Mouse (Mus musculus): ENCODE data around the gene Fkbp15. TPM values are rescaled to one million over a fixed set of nuclear protein-coding genes. Genes with fewer than 3 reads are reported as not detected.

The Fkbp15 gene
- total and polyA plus RNA-seq, 2 experiments from 2014 or later, result 19.1 to 43.3 TPM

DNA sequence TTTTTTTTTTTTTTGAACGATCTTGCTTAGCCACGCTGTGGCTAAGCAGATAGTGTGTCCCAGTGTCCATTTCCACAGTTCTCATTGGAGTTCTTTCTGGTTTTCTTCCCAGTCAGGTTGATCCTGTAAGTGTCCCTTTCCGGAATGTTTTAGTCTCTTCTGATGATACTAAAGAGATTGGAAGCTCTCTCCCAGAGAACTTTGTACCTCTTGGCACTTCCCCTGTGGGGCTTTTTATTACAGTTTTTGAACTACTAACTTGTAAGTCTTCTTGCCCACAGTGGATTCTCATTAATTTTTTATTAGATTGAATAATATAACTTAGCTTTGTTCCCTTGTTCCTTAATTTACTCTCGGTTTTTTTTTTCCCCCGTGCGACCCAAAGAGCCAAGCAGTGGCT is 1.2 kb upstream of the Fkbp15 start:
- DNase-seq, result no peak
- no peak for ATAC-seq
- Histone ChIP-seq H3K4me3 (ENCODE audit: low read depth, low read length) (peak overlapping the region; percentile 83), H3K4me1 (ENCODE audit: insufficient read depth) (peaks cover 13% of the 10 kb centered on the region; the same call in 1 of the 2 replicates), H3K4me2 (ENCODE audit: low read depth) (peak overlapping the region; percentile 84), H3K9me3 (ENCODE audit: low read length) (no peaks in the 10 kb centered on the region), H3K27me3 (ENCODE audit: insufficient read depth, low read length) (no peaks in the 10 kb centered on the region), H3K9ac (peak overlapping the region; percentile 77), H3K27ac (ENCODE audit: low read depth, low read length) (no peak overlapping the region), H3K36me3 (ENCODE audit: insufficient read depth) (no peaks in the 10 kb centered on the region)
- no peak for TF ChIP-seq CTCF (IDR thresholded peaks at IDR 0.05; ENCODE audit: low read depth)
- WGBS, result 42% methylated on average over 6 of the region's 6 CpGs

DNA sequence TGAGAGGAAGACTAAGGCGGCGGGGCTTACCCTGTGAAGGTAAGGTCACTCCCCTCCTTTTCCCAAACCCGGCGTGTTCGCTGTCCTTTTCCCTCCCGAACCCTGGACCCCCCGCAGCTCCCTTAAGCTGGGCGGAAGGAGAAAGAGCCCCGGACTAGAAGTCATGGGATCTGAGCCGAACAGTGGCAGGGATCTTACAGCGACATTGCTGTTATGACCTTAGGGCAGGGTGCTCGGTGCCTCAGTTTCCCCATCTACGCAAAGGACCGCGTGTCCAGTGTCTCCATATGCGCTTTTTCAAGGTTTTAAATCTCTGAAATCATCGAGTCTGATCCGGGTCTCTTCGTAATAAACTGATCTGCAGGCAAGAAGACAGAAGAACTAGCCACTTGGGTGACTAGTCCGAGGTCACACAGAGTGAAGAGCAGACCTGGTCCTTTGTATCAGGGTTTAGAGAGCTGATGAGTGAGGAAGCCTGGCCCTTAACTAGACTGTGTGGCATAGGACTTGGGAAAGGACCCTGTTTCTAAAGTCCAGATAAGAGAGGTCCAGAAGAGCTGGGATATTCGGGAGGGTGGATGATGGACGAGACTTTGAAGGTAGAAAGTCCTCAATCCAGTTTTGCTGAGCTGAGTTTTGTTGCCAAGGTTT is 582 bp upstream of the Fkbp15 start:
- no peak; the same call in 1 of the 2 replicates for ATAC-seq
- Histone ChIP-seq H3K4me1 (ENCODE audit: insufficient read depth) (peaks cover 13% of the 10 kb centered on the region; the same call in 1 of the 2 replicates), H3K27ac (ENCODE audit: low read depth, low read length) (peak overlapping the region; percentile 62; the same call in 1 of the 2 replicates), H3K4me2 (ENCODE audit: low read depth) (peak overlapping the region; percentile 84), H3K27me3 (ENCODE audit: insufficient read depth, low read length) (no peaks in the 10 kb centered on the region), H3K36me3 (ENCODE audit: insufficient read depth) (no peaks in the 10 kb centered on the region), H3K4me3 (ENCODE audit: low read depth, low read length) (peak overlapping the region; percentile 83), H3K9ac (peak overlapping the region; percentile 77), H3K9me3 (ENCODE audit: low read length) (no peaks in the 10 kb centered on the region)
- TF ChIP-seq CTCF (IDR thresholded peaks at IDR 0.05; ENCODE audit: low read depth), result no peak
- no peak for DNase-seq
- WGBS, result under 1% methylated on average over 22 of the region's 22 CpGs

DNA sequence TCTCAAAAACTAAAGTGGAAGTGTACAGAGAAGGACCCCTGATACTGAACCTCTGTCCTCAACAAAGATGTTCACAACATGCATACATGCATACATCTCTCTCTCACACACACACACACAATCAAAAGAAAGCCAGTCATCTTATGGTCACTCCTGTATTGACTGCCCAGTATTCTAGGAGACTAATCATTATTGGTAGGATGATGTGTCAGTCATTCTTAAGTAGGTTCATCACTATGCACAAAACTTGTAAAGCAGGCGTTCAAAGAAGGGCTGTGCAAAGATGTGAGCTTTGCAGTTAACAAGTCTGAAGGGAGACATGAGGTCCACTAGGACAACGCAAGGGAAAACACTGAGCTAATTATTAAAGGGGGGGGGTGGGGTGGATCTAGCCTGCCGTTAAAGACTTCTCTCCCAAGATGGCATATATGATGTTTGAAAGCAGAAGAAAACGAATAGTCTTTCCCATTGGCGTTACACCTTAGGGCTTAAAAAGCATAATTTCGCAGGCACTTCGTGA is 1.0 kb downstream of the Fkbp15 start:
- Histone ChIP-seq H3K4me1 (ENCODE audit: insufficient read depth) (peaks cover 13% of the 10 kb centered on the region; the same call in 1 of the 2 replicates), H3K36me3 (ENCODE audit: insufficient read depth) (no peaks in the 10 kb centered on the region), H3K9ac (peak overlapping the region; percentile 77), H3K4me3 (ENCODE audit: low read depth, low read length) (peak overlapping the region; percentile 83), H3K4me2 (ENCODE audit: low read depth) (peak overlapping the region; percentile 84), H3K27me3 (ENCODE audit: insufficient read depth, low read length) (no peaks in the 10 kb centered on the region), H3K9me3 (ENCODE audit: low read length) (no peaks in the 10 kb centered on the region), H3K27ac (ENCODE audit: low read depth, low read length) (peak overlapping the region; percentile 88)
- DNase-seq (no peak), ATAC-seq (no peak)
- 51% methylated on average over 7 of the region's 7 CpGs for WGBS
- no peak for TF ChIP-seq CTCF (IDR thresholded peaks at IDR 0.05; ENCODE audit: low read depth)

DNA sequence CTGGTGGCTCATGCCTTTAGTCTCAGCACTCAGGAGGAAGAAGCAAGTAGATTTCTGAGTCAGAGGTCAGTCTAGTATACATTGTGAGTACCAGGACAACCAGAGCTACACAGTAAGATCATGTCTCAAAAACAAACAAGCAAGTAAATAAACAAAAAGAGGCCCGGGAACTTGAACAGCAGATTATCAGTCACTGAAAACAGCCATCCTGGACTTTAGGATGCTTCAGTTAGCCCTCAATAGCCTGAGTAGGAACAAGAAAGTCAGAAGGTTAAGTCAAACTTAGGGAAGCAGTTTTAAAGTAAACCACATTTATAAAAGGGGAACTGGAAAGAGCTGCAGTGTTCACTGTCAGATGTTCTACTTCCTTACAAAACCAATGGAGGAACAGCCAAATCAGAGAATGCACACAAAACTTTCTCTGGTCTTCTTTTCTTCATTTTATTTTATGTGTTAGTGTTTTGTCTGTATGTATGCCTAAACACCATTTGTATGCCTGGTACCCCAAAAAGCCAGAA is 2.7 kb downstream of the Fkbp15 start:
- peaks cover 13% of the 10 kb centered on the region; the same call in 1 of the 2 replicates for H3K4me1 ChIP-seq (ENCODE audit: insufficient read depth)
- no peak for TF ChIP-seq CTCF (IDR thresholded peaks at IDR 0.05; ENCODE audit: low read depth)
- no peak overlapping the region for H3K4me2 ChIP-seq (ENCODE audit: low read depth)
- ATAC-seq (no peak), DNase-seq (no peak)
- 91% methylated on average over 1 of the region's 1 CpGs for WGBS
- H3K4me3 ChIP-seq (ENCODE audit: low read depth, low read length), result no peak overlapping the region
- H3K27ac ChIP-seq (ENCODE audit: low read depth, low read length), result no peak overlapping the region
- no peaks in the 10 kb centered on the region for H3K36me3 ChIP-seq (ENCODE audit: insufficient read depth)
- no peak overlapping the region for H3K9ac ChIP-seq
- H3K27me3 ChIP-seq (ENCODE audit: insufficient read depth, low read length), result no peaks in the 10 kb centered on the region
- no peaks in the 10 kb centered on the region for H3K9me3 ChIP-seq (ENCODE audit: low read length)

DNA sequence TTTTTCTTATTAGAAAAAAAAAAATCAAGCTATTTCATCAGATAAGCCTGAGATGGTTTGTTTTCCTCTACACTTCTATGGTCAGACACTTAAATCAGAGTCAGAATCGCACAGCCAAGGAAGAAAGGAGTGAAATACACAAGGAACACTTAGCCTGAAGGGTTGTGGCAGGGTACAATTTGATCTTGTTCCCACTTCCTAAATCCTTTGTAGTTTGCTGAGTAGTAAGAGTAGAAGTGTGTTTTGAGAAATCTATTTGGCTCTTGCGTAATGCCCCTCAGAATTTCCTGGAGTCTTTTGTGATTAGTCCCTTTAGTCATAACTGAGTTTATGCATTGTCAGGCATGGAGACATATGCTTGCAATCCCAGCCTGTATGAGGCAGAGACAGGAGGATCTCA is 11.0 kb downstream of the Fkbp15 start:
- H3K4me2 ChIP-seq (ENCODE audit: low read depth), result no peak overlapping the region
- H3K27ac ChIP-seq (ENCODE audit: low read depth, low read length), result no peak overlapping the region
- no peak overlapping the region for H3K4me3 ChIP-seq (ENCODE audit: low read depth, low read length)
- no peak for TF ChIP-seq CTCF (IDR thresholded peaks at IDR 0.05; ENCODE audit: low read depth)
- WGBS, result 90% methylated on average over 2 of the region's 2 CpGs
- H3K9ac ChIP-seq, result no peak overlapping the region
- H3K4me1 ChIP-seq (ENCODE audit: insufficient read depth), result no peaks in the 10 kb centered on the region
- DNase-seq (no peak), ATAC-seq (no peak)
- peaks cover 39% of the 10 kb centered on the region for H3K36me3 ChIP-seq (ENCODE audit: insufficient read depth)
- no peaks in the 10 kb centered on the region for H3K9me3 ChIP-seq (ENCODE audit: low read length)
- no peaks in the 10 kb centered on the region for H3K27me3 ChIP-seq (ENCODE audit: insufficient read depth, low read length)

DNA sequence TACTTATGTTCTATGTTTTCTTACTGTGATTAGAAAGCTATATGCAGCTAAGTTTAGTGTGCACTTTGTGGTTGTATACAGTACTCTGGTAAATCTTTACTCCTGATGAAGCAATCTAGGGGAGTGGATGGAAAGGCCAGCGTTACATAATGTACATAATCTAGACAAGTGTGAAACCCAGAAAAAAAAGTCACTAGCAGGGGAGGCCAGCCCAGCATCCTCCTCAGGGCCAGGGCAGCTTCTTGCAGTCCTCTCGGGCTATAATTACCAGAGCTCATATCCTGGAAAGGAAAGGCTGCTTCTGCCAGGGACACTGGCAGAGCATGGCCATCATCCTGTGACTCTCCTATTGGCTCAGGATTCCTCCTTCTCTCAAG is 12.0 kb downstream of the Fkbp15 start:
- whole genome bisulfite sequencing, result 82% methylated on average over 2 of the region's 2 CpGs
- ATAC-seq (no peak), DNase-seq (no peak)
- no peak for TF ChIP-seq CTCF (IDR thresholded peaks at IDR 0.05; ENCODE audit: low read depth)
- no peaks in the 10 kb centered on the region for H3K27me3 ChIP-seq (ENCODE audit: insufficient read depth, low read length)
- no peaks in the 10 kb centered on the region for H3K9me3 ChIP-seq (ENCODE audit: low read length)
- H3K9ac ChIP-seq, result no peak overlapping the region
- H3K36me3 ChIP-seq (ENCODE audit: insufficient read depth), result peaks cover 39% of the 10 kb centered on the region
- no peaks in the 10 kb centered on the region for H3K4me1 ChIP-seq (ENCODE audit: insufficient read depth)
- H3K4me2 ChIP-seq (ENCODE audit: low read depth), result no peak overlapping the region
- no peak overlapping the region for H3K4me3 ChIP-seq (ENCODE audit: low read depth, low read length)
- H3K27ac ChIP-seq (ENCODE audit: low read depth, low read length), result no peak overlapping the region

DNA sequence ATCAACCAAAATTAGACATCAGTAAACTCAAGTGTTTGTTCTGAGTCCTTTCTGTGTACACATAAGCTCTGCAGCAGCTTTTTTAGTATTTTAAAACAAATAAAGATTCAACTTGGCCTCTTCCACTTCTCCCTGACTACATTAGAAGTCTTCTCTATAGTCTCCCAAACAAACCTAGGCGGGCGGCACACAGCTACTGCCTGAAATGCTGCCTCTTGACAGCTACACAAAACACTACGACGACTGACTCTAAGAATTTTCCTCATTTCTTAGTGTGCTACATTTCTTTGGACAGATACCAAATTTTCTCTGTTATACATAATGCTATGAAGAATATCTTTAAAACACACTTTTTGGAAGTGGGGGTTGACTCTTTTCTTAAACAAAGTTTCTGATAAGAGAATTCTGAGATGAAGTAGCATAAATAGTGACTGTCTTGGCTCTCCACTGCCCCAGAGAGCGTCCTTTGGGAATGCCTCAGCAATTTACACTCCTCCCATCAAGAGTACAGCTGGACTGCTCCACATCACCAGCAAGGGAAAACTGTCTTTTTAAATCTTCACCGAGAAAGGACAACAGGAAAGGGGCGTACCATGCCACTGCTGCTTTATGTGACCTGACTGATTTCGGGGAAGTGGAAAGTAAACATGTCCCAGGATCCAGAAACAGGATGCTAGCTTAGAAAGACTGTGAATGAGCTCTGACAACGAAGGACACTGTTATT is 12.6 kb downstream of the Fkbp15 start:
- Histone ChIP-seq H3K27ac (ENCODE audit: low read depth, low read length) (no peak overlapping the region), H3K36me3 (ENCODE audit: insufficient read depth) (peaks cover 41% of the 10 kb centered on the region), H3K27me3 (ENCODE audit: insufficient read depth, low read length) (no peaks in the 10 kb centered on the region), H3K4me1 (ENCODE audit: insufficient read depth) (no peaks in the 10 kb centered on the region), H3K4me3 (ENCODE audit: low read depth, low read length) (no peak overlapping the region), H3K4me2 (ENCODE audit: low read depth) (no peak overlapping the region), H3K9me3 (ENCODE audit: low read length) (no peaks in the 10 kb centered on the region), H3K9ac (no peak overlapping the region)
- ATAC-seq, result no peak
- no peak for DNase-seq
- 84% methylated on average over 9 of the region's 9 CpGs for WGBS
- TF ChIP-seq CTCF (IDR thresholded peaks at IDR 0.05; ENCODE audit: low read depth), result no peak
